Mouse (Mus musculus): Measurements from ENCODE around the gene Ninj1. TPM values are rescaled to one million over a fixed set of nuclear protein-coding genes. Genes with fewer than 3 reads are reported as not detected.

Gene Ninj1
- polyA plus RNA-seq, 1 experiment from 2014 or later = 42.6 TPM

DNA sequence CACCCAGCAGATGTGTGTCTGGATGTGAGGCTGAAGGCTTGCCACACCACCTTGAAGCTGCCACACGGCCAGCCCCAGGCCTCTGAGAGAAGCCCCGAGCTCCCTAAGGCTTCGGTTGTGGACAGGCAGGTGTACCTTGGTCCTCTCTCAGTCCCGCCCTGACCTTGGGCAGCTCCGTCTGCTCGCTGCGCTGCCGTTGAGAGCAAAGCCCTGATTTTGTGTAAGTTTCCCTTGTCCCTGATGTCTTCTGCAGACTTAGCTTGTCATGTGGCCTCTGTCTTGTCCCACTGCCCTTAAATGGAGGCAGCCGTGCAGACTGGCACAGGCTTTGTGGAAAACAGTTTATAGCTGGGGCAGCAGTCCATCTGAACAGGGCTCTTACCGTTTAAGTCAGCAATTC lies 33.3 kb upstream of the Ninj1 start:
- H3K27ac ChIP-seq = no peak overlapping the region
- H3K9ac ChIP-seq = no peak overlapping the region
- no peak for ATAC-seq (ENCODE audit: insufficient number of reproducible peaks, insufficient read depth, low FRiP score, low TSS enrichment)
- no peaks in the 10 kb centered on the region for H3K4me1 ChIP-seq
- H3K36me3 ChIP-seq = no peaks in the 10 kb centered on the region
- 0 out of 2 replicates have a peak, but pooled peaks cover 4% of the 10 kb centered on the region for H3K27me3 ChIP-seq
- no peaks in the 10 kb centered on the region for H3K9me3 ChIP-seq
- no peak overlapping the region for H3K4me3 ChIP-seq
- H3K4me2 ChIP-seq (replicated peaks) = no peak overlapping the region
- WGBS = 80% methylated on average over 10 of the region's 10 CpGs

DNA sequence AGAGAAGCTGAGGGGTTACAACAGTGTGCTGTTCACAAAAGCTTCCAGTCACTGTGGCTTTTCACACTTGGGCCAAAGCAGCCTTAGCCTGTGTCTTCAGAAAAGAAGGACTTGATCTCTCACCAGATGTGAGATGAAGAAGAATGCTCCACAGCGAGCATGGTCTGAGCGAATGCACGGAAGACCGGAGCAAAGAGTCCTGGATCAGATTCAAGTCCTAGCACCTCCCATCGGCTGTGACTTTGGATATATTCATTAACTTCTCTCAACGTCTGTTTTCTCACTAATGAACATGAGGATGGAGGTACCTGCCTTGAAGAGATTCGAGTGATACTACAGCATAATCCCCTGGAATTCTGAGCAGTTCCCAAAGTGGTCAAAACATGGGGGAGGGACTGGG lies 32.7 kb upstream of the Ninj1 start:
- no peak overlapping the region for H3K27ac ChIP-seq
- no peaks in the 10 kb centered on the region for H3K36me3 ChIP-seq

DNA sequence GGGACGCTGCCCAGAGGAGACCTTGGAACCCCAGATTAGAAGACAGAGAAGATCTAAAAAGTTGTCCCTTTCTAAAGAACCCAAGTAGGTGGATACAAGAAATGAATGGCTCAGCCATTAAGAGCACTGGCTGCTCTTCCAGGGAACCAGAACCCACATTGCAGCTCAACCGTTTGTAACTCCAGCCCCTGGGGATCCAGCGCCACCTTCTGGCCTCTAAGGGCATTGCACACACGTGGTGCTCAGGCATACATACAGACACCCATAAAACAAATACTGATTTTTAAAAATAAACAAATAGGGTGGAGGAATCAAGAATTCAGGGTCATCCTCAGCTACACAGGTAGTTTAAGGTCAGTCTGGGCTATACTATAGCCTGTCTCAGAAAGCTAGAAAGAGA lies 30.6 kb upstream of the Ninj1 start:
- H3K27ac ChIP-seq = no peak overlapping the region
- H3K4me1 ChIP-seq = no peaks in the 10 kb centered on the region
- H3K9me3 ChIP-seq = no peaks in the 10 kb centered on the region
- H3K36me3 ChIP-seq = no peaks in the 10 kb centered on the region
- no peak for ATAC-seq (ENCODE audit: insufficient number of reproducible peaks, insufficient read depth, low FRiP score, low TSS enrichment)
- 73% methylated on average over 4 of the region's 4 CpGs for WGBS
- H3K4me3 ChIP-seq = no peak overlapping the region
- no peak overlapping the region for H3K4me2 ChIP-seq (replicated peaks)
- no peak overlapping the region for H3K9ac ChIP-seq
- H3K27me3 ChIP-seq = no peaks in the 10 kb centered on the region

More for the DNA sequence above, 32.7 kb upstream of the Ninj1 start:
- Histone ChIP-seq H3K4me3 (no peak overlapping the region), H3K9ac (no peak overlapping the region), H3K9me3 (no peaks in the 10 kb centered on the region), H3K4me2 (replicated peaks) (no peak overlapping the region), H3K4me1 (no peaks in the 10 kb centered on the region), H3K27me3 (no peaks in the 10 kb centered on the region)
- no peak for ATAC-seq (ENCODE audit: insufficient number of reproducible peaks, insufficient read depth, low FRiP score, low TSS enrichment)
- WGBS = 57% methylated on average over 7 of the region's 7 CpGs

DNA sequence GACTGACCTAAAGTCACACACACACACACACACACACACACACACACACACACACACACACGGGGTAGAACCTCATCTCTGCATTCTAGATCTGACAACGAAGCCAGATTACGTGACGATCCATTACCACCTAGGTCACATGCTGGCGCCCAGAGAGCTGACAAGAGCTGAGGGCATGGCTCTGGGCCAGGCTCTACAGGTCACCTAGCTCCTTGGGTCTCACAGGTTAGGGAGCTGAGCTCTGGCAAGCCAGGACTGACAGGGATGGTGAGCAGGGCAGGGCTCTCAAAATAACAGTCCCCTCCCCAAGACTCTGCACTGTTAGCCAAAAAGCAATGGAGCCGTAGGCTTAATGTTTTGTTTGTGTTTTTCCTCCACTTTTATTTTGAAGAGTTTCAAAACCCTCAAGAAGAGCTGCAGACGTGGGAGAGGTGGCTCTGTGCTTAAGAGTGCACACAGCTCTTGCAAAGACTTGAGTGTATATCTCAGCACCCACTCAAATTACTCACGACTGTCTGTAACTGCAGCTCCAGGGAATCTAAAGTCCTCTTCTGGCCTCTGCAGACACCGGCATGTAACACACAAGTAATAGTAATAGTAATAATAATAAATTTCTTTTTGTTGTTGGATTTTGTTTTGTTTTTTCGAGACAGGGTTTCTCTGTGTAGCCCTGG lies 29.1 kb upstream of the Ninj1 start:
- no peaks in the 10 kb centered on the region for H3K36me3 ChIP-seq
- WGBS = 72% methylated on average over 10 of the region's 10 CpGs

DNA sequence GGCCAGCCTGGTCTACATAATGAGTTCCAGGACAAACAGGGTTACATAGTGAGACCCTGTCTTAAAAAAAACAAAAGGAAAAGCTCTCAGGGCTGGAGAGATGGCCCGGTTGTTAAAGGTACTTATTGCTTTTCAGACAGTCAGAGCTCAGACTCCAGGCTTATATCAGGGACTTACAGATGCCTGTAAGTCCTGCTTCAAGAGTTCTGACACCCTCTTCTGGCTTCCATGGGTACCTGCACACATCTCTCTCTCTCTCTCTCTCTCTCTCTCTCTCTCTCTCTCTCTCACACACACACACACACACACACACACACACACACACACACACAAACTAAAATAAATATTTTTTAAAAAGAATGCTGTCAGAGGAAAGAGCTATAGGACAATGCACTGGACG lies 26.0 kb upstream of the Ninj1 start:
- 60% methylated on average over 2 of the region's 2 CpGs for WGBS
- no peak for ATAC-seq (ENCODE audit: insufficient number of reproducible peaks, insufficient read depth, low FRiP score, low TSS enrichment)
- no peak overlapping the region for H3K9ac ChIP-seq
- H3K4me1 ChIP-seq = no peaks in the 10 kb centered on the region
- H3K27me3 ChIP-seq = no peaks in the 10 kb centered on the region
- no peaks in the 10 kb centered on the region for H3K36me3 ChIP-seq
- H3K4me2 ChIP-seq (replicated peaks) = no peak overlapping the region
- H3K4me3 ChIP-seq = no peak overlapping the region
- no peak overlapping the region for H3K27ac ChIP-seq
- no peaks in the 10 kb centered on the region for H3K9me3 ChIP-seq

More for the DNA sequence above, 29.1 kb upstream of the Ninj1 start:
- Histone ChIP-seq H3K4me1 (no peaks in the 10 kb centered on the region), H3K4me2 (replicated peaks) (no peak overlapping the region), H3K9ac (no peak overlapping the region), H3K9me3 (no peaks in the 10 kb centered on the region), H3K27me3 (no peaks in the 10 kb centered on the region), H3K27ac (no peak overlapping the region), H3K4me3 (no peak overlapping the region)
- no peak for ATAC-seq (ENCODE audit: insufficient number of reproducible peaks, insufficient read depth, low FRiP score, low TSS enrichment)

DNA sequence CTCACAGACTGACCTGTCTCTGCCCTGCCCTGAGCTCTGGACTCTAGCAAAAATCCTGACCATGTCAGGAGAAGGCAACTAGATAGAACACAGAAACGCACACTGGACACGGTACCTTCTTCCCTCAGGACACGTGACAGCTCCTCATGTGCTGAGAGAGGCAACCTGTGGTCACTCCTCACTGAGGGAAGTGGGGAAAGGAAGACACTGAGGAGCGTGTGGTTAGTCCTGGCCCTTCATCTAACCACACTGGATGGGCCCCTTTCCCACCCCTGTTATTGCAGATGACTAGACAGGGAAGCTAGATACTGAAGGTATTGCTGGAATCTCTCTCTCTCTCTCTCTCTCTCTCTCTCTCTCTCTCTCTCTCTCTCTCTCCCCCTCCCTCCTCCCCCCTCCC lies 24.6 kb upstream of the Ninj1 start:
- WGBS = 74% methylated on average over 4 of the region's 4 CpGs
- Histone ChIP-seq H3K9me3 (no peaks in the 10 kb centered on the region), H3K27ac (no peak overlapping the region), H3K4me1 (no peaks in the 10 kb centered on the region), H3K27me3 (no peaks in the 10 kb centered on the region), H3K36me3 (no peaks in the 10 kb centered on the region), H3K9ac (no peak overlapping the region), H3K4me2 (replicated peaks) (no peak overlapping the region), H3K4me3 (no peak overlapping the region)
- ATAC-seq (ENCODE audit: insufficient number of reproducible peaks, insufficient read depth, low FRiP score, low TSS enrichment) = no peak

DNA sequence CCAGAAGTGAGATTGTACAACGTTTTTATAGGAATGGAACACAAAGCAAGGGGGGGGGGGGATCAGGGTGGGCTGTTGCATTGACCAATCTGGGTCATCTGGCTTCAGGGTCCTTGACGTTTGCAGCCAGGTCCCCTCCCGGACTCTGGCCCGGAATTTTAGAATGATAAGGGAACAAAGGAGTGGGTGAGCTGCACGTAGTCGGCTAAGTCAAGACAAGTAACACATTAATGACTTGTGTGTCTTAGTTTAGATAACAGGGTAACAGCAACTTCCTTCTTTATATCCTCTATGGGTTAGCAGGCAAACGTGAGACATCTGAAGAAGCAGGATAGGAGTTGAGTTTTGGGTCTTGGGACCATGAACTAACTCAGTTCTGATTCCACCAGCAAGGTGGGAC lies 23.6 kb upstream of the Ninj1 start:
- 81% methylated on average over 7 of the region's 7 CpGs for WGBS
- Histone ChIP-seq H3K36me3 (no peaks in the 10 kb centered on the region), H3K27ac (no peak overlapping the region), H3K9me3 (no peaks in the 10 kb centered on the region), H3K27me3 (no peaks in the 10 kb centered on the region), H3K4me1 (no peaks in the 10 kb centered on the region), H3K4me3 (no peak overlapping the region), H3K4me2 (replicated peaks) (no peak overlapping the region), H3K9ac (no peak overlapping the region)
- no peak for ATAC-seq (ENCODE audit: insufficient number of reproducible peaks, insufficient read depth, low FRiP score, low TSS enrichment)

DNA sequence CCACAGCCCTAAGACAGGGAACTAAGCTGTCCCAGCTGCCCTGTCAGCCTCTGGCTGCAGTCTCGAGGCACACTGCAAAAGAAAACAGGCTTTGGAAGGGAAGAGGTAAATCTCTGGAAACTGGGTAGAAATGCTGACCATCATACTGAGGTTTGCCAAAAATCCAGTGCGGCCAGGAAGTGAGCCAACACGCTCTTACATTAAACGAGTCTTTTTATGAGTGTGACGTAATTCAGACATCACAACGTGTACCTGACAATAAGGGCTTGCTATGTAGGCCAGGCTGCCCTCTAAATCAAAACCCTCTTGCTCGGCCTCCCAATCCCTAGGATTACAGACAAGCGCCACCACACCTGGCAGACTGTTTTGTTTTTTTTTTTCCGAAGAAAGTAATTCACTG lies 20.2 kb upstream of the Ninj1 start:
- H3K36me3 ChIP-seq = no peaks in the 10 kb centered on the region
- H3K27me3 ChIP-seq = no peaks in the 10 kb centered on the region
- H3K4me1 ChIP-seq = no peaks in the 10 kb centered on the region
- H3K4me3 ChIP-seq = no peak overlapping the region
- no peak overlapping the region for H3K4me2 ChIP-seq (replicated peaks)
- H3K27ac ChIP-seq = no peak overlapping the region
- WGBS = 73% methylated on average over 9 of the region's 9 CpGs
- H3K9ac ChIP-seq = no peak overlapping the region
- no peaks in the 10 kb centered on the region for H3K9me3 ChIP-seq
- no peak for ATAC-seq (ENCODE audit: insufficient number of reproducible peaks, insufficient read depth, low FRiP score, low TSS enrichment)

DNA sequence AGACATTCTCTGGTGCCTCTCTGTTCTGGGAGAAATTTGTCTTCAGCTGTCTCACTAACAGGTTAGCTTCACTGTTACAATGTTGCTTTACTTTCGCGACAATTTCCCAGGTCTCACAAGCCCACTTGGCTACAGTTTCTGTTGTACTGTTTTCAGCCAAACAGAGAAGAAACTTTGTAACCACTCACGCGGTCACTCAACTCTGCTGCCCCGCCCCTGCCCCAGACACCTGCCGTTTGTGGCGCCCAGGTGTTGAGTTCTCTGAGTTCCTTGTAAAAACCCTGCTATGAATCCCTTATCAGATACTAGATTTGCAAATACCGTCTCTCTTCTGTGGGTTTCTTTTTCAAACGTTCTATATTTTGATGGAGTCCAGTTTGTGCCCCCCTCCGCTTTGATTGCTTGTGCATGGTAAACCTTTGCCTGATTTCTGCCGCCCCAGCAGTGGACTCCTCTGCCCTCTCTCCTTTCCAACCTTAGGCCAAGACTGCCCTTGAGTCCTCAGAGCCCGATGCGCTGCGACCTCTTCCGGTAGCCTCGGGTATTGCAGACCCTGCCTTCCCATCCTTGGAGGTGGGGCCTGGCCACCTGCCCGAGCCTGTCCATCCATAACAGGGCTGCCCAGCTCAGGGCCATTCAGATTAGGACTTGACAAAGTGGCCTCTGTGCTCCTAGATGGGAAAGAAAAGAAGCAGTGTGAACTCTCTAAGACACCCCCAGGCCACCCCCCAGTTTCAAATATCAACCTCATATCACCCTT lies 17.7 kb upstream of the Ninj1 start:
- Histone ChIP-seq H3K4me1 (no peaks in the 10 kb centered on the region), H3K27ac (no peak overlapping the region), H3K9me3 (no peaks in the 10 kb centered on the region), H3K9ac (no peak overlapping the region), H3K4me3 (no peak overlapping the region), H3K4me2 (replicated peaks) (no peak overlapping the region), H3K36me3 (no peaks in the 10 kb centered on the region), H3K27me3 (no peaks in the 10 kb centered on the region)
- no peak for ATAC-seq (ENCODE audit: insufficient number of reproducible peaks, insufficient read depth, low FRiP score, low TSS enrichment)
- 16% methylated on average over 17 of the region's 17 CpGs for WGBS

DNA sequence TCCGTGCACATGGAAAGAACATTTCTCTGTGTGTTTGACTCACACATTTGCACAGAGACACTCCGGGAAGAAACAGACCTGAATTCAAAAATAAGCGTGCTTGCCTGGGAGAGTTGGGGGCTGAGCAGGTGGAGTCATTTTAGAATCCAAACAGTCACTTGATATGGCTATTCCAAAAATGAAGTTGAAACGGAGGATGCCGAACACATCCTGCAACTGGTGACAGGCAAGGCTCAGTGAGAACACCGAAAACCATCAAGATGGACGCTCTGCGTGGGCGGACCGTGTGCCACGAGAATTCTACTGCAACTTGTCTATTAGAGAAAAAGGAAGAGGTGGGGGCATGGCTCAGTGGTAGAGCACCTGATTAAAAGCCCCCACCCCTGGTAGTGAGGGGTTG lies 16.7 kb upstream of the Ninj1 start:
- Histone ChIP-seq H3K4me1 (no peaks in the 10 kb centered on the region), H3K27ac (no peak overlapping the region), H3K9me3 (no peaks in the 10 kb centered on the region), H3K36me3 (no peaks in the 10 kb centered on the region), H3K9ac (no peak overlapping the region), H3K4me2 (replicated peaks) (no peak overlapping the region), H3K4me3 (no peak overlapping the region), H3K27me3 (no peaks in the 10 kb centered on the region)
- ATAC-seq (ENCODE audit: insufficient number of reproducible peaks, insufficient read depth, low FRiP score, low TSS enrichment) = no peak
- WGBS = 84% methylated on average over 11 of the region's 11 CpGs

DNA sequence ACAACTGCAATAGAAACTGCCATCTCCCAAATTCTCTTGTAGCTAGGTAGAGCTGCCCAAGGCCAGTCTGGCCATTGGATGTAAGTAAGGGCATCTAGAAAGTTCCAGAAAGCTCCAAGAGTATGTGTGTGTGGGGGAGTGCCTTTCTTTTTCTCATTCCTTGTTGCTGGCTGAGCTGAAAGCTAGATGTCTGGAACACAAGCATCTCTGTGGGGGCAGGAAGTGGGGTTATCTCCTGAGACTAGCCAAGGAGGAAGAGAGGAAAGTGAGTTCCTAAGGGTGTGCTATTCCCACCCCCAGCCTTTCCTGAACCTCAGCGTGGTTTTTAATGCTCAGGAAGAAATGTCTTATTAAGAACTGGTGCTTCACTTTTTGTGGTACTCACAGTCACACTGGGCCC lies 15.6 kb upstream of the Ninj1 start:
- ATAC-seq (ENCODE audit: insufficient number of reproducible peaks, insufficient read depth, low FRiP score, low TSS enrichment) = no peak
- Histone ChIP-seq H3K4me1 (no peaks in the 10 kb centered on the region), H3K27me3 (no peaks in the 10 kb centered on the region), H3K9me3 (no peaks in the 10 kb centered on the region), H3K4me2 (replicated peaks) (no peak overlapping the region), H3K4me3 (no peak overlapping the region), H3K9ac (no peak overlapping the region), H3K27ac (no peak overlapping the region), H3K36me3 (no peaks in the 10 kb centered on the region)
- WGBS = 69% methylated on average over 1 of the region's 1 CpGs

DNA sequence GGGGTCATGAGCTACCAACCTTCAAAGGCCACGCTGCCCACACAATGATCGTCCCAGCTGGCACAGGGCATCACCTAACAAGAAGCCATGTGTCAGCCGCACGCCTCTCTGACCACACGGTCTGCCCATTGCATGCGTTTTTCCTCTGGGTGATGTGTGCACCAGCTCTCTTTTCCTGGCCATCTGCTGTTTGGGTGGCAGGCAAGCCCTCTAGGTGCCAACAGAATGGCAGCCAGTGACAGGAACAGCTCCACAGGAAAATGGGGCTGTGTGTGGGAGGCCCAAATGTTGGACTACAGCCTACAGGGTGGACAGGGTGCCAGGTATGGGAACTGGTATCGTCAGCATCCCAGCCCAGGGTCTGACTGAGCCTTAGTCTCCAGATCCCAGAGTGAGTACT lies 14.9 kb upstream of the Ninj1 start:
- WGBS = 90% methylated on average over 7 of the region's 7 CpGs
- ATAC-seq (ENCODE audit: insufficient number of reproducible peaks, insufficient read depth, low FRiP score, low TSS enrichment) = no peak
- H3K9ac ChIP-seq = no peak overlapping the region
- H3K4me2 ChIP-seq (replicated peaks) = no peak overlapping the region
- no peak overlapping the region for H3K4me3 ChIP-seq
- no peaks in the 10 kb centered on the region for H3K27me3 ChIP-seq
- no peaks in the 10 kb centered on the region for H3K9me3 ChIP-seq
- H3K4me1 ChIP-seq = no peaks in the 10 kb centered on the region
- H3K36me3 ChIP-seq = no peaks in the 10 kb centered on the region
- no peak overlapping the region for H3K27ac ChIP-seq
